Mouse (Mus musculus) lung, embryonic 14.5 days (tissue): ENCODE results near the gene Rxra. TPM values are rescaled to one million over a fixed set of nuclear protein-coding genes. Genes with fewer than 3 reads are reported as not detected.
A peak's percentile ranks its signal among the peaks of the same experiment; 100 is the strongest.

Experiments
- ATAC-seq: fragments of 200-750 bp; cut with Nextera tagmentation; 2 replicates; pipeline ENCODE4 v1.8.0; 2017; ENCODE audit warnings: mild to moderate bottlenecking, moderate TSS enrichment, moderate library complexity; ENCODE audit not compliant: insufficient read depth
- DNase-seq: peaks from one replicate; pipeline ENCODE4 v3.0.0-alpha.2; 2015
- H3K27ac ChIP-seq: fragments of 300-500 bp; sonication (generic); 2 replicates; pipeline ENCODE4 v1.5.1; 2014; ENCODE audit warnings: low read depth, mild to moderate bottlenecking, moderate library complexity
- H3K27me3 ChIP-seq: fragments of 300-500 bp; sonication (generic); 2 replicates; pipeline ENCODE4 v1.6.1; 2014; ENCODE audit warnings: low read length, control low read depth; ENCODE audit not compliant: insufficient read depth
- H3K36me3 ChIP-seq: fragments of 300-500 bp; sonication (generic); 2 replicates; pipeline ENCODE4 v1.6.1; 2014; ENCODE audit warnings: control low read depth; ENCODE audit not compliant: insufficient read depth
- H3K4me1 ChIP-seq: fragments of 300-500 bp; sonication (generic); 2 replicates; pipeline ENCODE4 v1.6.1; 2014; ENCODE audit warnings: antibody characterized with exemption, control low read depth; ENCODE audit not compliant: insufficient read depth
- H3K4me2 ChIP-seq: fragments of 300-500 bp; sonication (generic); 2 replicates; pipeline ENCODE4 v1.6.1; 2014; ENCODE audit warnings: mild to moderate bottlenecking
- H3K4me3 ChIP-seq: fragments of 300-500 bp; sonication (generic); 2 replicates; pipeline ENCODE4 v1.5.1; 2014; ENCODE audit warnings: low read depth, low read length
- H3K9ac ChIP-seq: fragments of 300-500 bp; sonication (generic); 2 replicates; pipeline ENCODE4 v1.6.1; 2014
- H3K9me3 ChIP-seq: fragments of 300-500 bp; sonication (generic); 2 replicates; pipeline ENCODE4 v1.6.1; 2016; ENCODE audit warnings: low read depth, low read length, control low read depth
- CTCF ChIP-seq: IDR thresholded peaks from 2 replicates; pipeline ENCODE4 v1.5.1; 2016; ENCODE audit warnings: antibody characterized with exemption, low read depth
- WGBS: fragments of 180-500 bp; shearing (Covaris S2); extraction: QIAGEN DNeasy Blood & Tissue Kit; methylation state at CpG from one replicate; pipeline ENCODE4 v1.1.7; 2014; 5-methylcytosine and 5-hydroxymethylcytosine counted together
- polyA plus RNA-seq: library from polyadenylated mRNA; unstranded; fragments of >200 nt; fragmentation: Nextera tagmentation; extraction: Ambion mirVana; gene quantifications from 2 replicates; pipeline ENCODE4 v1.2.1, GENCODE M21; 2014

The Rxra gene
- polyA plus RNA-seq, 1 experiment from 2014 or later, result 10.3 TPM

- Histone ChIP-seq H3K4me1 (peaks cover 40% of the 10 kb centered on the region), H3K9ac (no peak overlapping the region), H3K4me3 (no peak overlapping the region), H3K4me2 (peak overlapping the region; percentile 1; the same call in 1 of the 2 replicates), H3K36me3 (no peaks in the 10 kb centered on the region), H3K27me3 (no peaks in the 10 kb centered on the region), H3K27ac (peak overlapping the region; percentile 64), H3K9me3 (no peaks in the 10 kb centered on the region)
- ATAC-seq (peak; percentile 94), DNase-seq (peak; percentile 95)
- WGBS, result 12% methylated on average over 7 of the region's 7 CpGs
- TF ChIP-seq CTCF, result peak; percentile 64
These were observed 23.3 kb downstream of the Rxra start for GRCm38 (mm10) chr2:27699574-27699973.

GRCm38 (mm10) chr2:27702283-27702682 lies 26.0 kb downstream of the Rxra start:
- peaks cover 38% of the 10 kb centered on the region for H3K4me1 ChIP-seq
- no peak overlapping the region for H3K27ac ChIP-seq
- H3K4me2 ChIP-seq, result no peak overlapping the region
- H3K9ac ChIP-seq, result no peak overlapping the region
- TF ChIP-seq CTCF, result no peak
- no peaks in the 10 kb centered on the region for H3K36me3 ChIP-seq
- 55% methylated on average over 3 of the region's 3 CpGs for WGBS
- H3K27me3 ChIP-seq, result no peaks in the 10 kb centered on the region
- ATAC-seq (no peak), DNase-seq (no peak)
- H3K9me3 ChIP-seq, result no peaks in the 10 kb centered on the region
- no peak overlapping the region for H3K4me3 ChIP-seq

GRCm38 (mm10) chr2:27702904-27703666 lies 26.8 kb downstream of the Rxra start:
- 48% methylated on average over 10 of the region's 10 CpGs for WGBS
- no peaks in the 10 kb centered on the region for H3K27me3 ChIP-seq
- TF ChIP-seq CTCF, result no peak
- peak overlapping the region; percentile 37; the same call in 1 of the 2 replicates for H3K27ac ChIP-seq
- no peak overlapping the region for H3K9ac ChIP-seq
- no peaks in the 10 kb centered on the region for H3K36me3 ChIP-seq
- ATAC-seq, result no peak
- H3K4me2 ChIP-seq, result no peak overlapping the region
- peaks cover 38% of the 10 kb centered on the region for H3K4me1 ChIP-seq
- no peak for DNase-seq
- no peak overlapping the region for H3K4me3 ChIP-seq
- H3K9me3 ChIP-seq, result no peaks in the 10 kb centered on the region

GRCm38 (mm10) chr2:27703852-27704640 lies 27.8 kb downstream of the Rxra start:
- Histone ChIP-seq H3K4me1 (peaks cover 30% of the 10 kb centered on the region), H3K4me3 (no peak overlapping the region), H3K27me3 (no peaks in the 10 kb centered on the region), H3K9ac (no peak overlapping the region), H3K4me2 (no peak overlapping the region), H3K27ac (no peak overlapping the region; the same call in 1 of the 2 replicates), H3K9me3 (no peaks in the 10 kb centered on the region), H3K36me3 (no peaks in the 10 kb centered on the region)
- ATAC-seq (no peak), DNase-seq (no peak)
- WGBS, result 49% methylated on average over 9 of the region's 9 CpGs
- TF ChIP-seq CTCF, result peak; percentile 37; the same call in 1 of the 2 replicates

GRCm38 (mm10) chr2:27704641-27705040 lies 28.4 kb downstream of the Rxra start:
- no peaks in the 10 kb centered on the region for H3K9me3 ChIP-seq
- no peak for ATAC-seq
- no peak for TF ChIP-seq CTCF
- no peak overlapping the region for H3K27ac ChIP-seq
- DNase-seq, result no peak
- 86% methylated on average over 3 of the region's 3 CpGs for WGBS
- H3K36me3 ChIP-seq, result no peaks in the 10 kb centered on the region
- H3K9ac ChIP-seq, result no peak overlapping the region
- H3K4me2 ChIP-seq, result no peak overlapping the region
- H3K27me3 ChIP-seq, result no peaks in the 10 kb centered on the region
- peaks cover 24% of the 10 kb centered on the region for H3K4me1 ChIP-seq
- no peak overlapping the region for H3K4me3 ChIP-seq

GRCm38 (mm10) chr2:27710871-27711382 lies 34.7 kb downstream of the Rxra start:
- Histone ChIP-seq H3K4me2 (no peak overlapping the region), H3K4me1 (peaks cover 24% of the 10 kb centered on the region), H3K36me3 (no peaks in the 10 kb centered on the region), H3K27ac (no peak overlapping the region), H3K9ac (no peak overlapping the region), H3K4me3 (no peak overlapping the region), H3K27me3 (no peaks in the 10 kb centered on the region), H3K9me3 (no peaks in the 10 kb centered on the region)
- no peak for TF ChIP-seq CTCF
- ATAC-seq (no peak), DNase-seq (peak; percentile 60)
- 35% methylated on average over 3 of the region's 3 CpGs for WGBS

GRCm38 (mm10) chr2:27712626-27713025 lies 36.4 kb downstream of the Rxra start:
- no peak for DNase-seq
- 83% methylated on average over 5 of the region's 5 CpGs for WGBS
- H3K4me3 ChIP-seq, result no peak overlapping the region
- no peaks in the 10 kb centered on the region for H3K9me3 ChIP-seq
- no peaks in the 10 kb centered on the region for H3K27me3 ChIP-seq
- no peak overlapping the region for H3K4me2 ChIP-seq
- TF ChIP-seq CTCF, result no peak
- peaks cover 32% of the 10 kb centered on the region for H3K4me1 ChIP-seq
- ATAC-seq, result no peak
- H3K9ac ChIP-seq, result no peak overlapping the region
- no peaks in the 10 kb centered on the region for H3K36me3 ChIP-seq
- H3K27ac ChIP-seq, result no peak overlapping the region
